Mouse (Mus musculus): Measurements from ENCODE around the gene Olfr868. TPM values are rescaled to one million over a fixed set of nuclear protein-coding genes. Genes with fewer than 3 reads are reported as not detected.

Gene Olfr868
- not detected for total RNA-seq (2021)

DNA sequence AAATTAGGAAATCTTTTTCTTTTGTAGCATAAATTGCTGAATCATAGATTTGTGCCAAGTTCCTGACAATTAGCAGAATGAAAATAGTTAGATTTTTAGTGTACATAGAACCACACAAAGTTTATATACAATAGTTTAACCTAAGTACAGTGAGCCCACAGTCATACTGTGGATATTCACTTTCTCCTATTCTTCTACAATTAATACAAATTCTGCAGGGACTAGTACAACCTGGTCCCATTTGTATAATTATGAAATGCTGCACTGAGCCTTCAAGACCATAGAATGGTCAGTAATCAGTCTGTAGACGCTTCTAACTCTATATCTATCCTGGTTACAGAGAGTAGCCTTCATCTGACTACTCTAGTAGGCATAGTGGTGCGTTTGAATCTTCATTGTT is at the start of gene Olfr868:
Olfr868 (plus strand) TSS at position 301 of the 400 bp plus-strand sequence.
- no peak for DNase-seq
- intact Hi-C loops (cut with DNase I): no loop called here

DNA sequence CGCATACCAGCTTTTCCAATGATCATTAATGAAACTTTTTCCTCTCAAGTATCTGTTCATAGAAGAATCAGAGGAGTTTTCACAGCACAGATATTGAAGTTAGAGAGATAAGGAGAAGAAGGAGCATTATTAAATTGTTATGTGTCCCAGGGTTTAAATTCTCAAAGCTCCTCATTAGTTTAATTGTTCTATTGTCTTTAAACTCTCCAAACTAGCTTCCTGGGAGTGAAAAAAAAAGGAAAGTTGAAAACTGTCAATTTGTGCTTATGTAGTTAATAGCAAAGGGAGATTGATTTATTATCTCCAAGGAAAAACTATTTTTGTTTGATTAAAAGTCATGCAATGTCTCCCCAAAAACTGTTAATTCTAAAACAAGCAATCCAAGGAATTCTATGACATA is 41.0 kb upstream of the Olfr868 start, which contains the start of gene Olfr867:
Olfr867 (minus strand) TSS at position 101 of the 400 bp plus-strand sequence.
- no peak for DNase-seq
- intact Hi-C loops (cut with DNase I): no loop called here

DNA sequence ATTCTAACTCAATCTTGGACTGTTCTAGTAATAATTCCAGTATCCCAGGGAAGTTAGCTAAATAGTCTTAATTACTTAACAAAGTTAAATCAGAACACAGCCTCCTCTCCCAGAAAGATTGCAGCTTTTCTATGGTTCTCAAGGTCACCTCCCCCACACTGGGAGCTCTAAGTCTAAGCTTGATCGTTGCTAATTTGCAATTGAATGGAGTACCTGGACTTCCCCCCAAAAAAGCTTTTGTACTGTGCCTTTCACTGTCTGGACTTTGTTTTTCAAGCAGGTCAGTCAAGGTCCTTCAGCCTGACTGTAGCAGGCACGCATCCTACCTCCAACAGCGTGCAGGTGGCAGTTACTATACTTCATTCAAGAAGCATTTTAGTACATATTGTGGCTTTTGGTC is 28.2 kb upstream of the Olfr868 start:
- intact Hi-C loops (cut with DNase I): no loop called here
- no peak for DNase-seq

DNA sequence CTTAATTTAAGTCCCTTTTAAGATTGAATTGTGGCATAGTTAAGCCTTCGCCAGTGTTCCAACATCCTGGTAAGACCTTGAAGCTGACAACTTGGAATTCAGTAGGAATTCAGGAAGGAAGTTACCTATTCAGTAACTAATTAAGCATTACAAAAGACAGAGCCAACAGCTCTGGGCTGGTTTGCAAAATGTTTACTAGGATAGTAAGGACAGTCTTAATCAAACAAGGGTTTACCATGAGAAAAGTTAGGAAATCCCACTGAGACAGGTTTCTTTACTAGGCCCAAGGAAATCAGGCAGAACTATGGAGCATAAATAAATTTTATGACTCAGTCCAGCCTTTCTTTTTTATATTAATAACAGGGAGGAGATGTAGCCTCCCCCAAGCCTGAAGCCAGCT is 27.1 kb upstream of the Olfr868 start:
- intact Hi-C loops (cut with DNase I): no loop called here
- DNase-seq: no peak

DNA sequence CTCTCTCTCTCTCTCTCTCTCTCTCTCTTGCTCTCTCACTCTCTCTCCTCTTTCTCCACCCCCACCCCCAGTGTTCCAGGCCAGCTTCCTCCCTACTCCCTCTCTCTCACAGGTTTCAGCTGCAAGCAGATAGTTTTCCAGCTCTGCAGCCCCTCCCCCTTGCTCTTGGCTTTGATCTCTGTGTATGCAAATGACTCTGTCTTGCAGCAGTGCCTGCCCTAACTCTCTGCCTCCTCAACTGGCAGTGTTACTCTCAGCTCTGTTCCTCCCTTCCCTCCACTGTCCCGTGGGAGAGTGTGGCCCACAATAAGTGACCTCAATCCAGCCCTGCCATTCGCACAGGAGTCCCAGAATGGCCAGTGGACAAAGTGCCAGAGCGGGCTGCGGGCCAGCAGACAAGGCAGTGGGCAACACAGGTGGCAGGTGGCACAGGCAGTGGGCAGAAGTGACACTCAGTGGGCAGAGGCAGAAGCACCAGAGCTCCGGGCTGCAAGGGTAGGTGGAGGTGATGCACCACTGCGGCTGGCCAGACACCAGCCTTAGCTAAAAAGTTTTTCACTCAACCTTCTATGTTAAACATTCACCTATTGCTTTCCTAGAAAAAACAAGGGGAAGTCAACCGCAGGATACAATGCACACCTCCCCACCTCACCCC is 24.8 kb upstream of the Olfr868 start:
- DNase-seq: no peak
- intact Hi-C loops (cut with DNase I): no loop called here

DNA sequence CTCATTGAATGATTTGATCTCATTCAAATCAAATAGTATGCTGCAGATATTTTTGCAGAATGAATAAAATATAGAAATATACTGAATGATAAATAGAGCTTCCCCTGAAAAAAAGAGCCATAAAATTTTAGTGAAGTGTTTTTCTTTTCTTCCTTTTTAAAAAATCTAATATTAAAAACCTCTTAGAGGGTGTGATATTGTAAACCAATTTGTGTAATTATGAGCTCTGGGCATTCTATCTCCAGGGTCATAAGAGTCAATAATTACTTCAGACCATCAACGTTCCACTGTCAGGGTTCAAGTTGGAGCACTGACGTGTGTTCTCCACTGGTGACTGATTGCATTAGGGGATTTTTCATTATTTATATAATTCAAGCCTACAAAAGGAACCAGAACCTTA is 30.3 kb downstream of the Olfr868 start, which contains the start of gene Olfr869:
Olfr869 (plus strand) TSS at position 301 of the 400 bp plus-strand sequence.
- intact Hi-C loops (cut with DNase I): no loop called here
- no peak for DNase-seq

DNA sequence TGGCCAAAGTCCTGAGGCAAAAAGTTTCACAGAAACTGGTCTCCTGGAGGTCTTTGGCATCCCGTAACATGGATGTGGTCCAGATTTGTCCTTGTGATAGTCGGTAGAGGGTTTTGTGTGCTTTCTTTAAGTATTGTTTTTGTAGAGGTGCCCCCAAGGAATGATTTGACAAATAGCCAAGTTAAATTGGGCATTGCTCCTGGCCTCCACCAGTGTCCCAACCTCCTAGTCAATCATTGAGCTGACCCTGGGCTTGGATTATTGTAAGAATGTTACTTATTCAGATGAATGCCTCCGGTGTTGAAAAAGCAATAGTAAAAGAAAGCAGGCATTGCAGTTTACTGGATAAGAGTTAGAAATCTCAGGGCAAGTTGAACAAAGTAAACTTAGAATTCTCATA is 51.3 kb downstream of the Olfr868 start:
- intact Hi-C loops (cut with DNase I): no loop called here
- DNase-seq: no peak

Other genes with a start within 250 kb of the Olfr868 start
- not detected for gene Olfr860, start 248.9 kb upstream of the Olfr868 start, total RNA-seq (2021)
- gene Olfr862, start 210.6 kb upstream of the Olfr868 start, total RNA-seq (2021): not detected
- gene Olfr77, start 181.8 kb upstream of the Olfr868 start, total RNA-seq (2021): not detected
- gene Olfr866, start 70.6 kb upstream of the Olfr868 start, total RNA-seq (2021): not detected
- not detected for gene Olfr867, start 41.1 kb upstream of the Olfr868 start, total RNA-seq (2021)
- not detected for gene Olfr869, start 30.4 kb downstream of the Olfr868 start, total RNA-seq (2021)
- not detected for gene Olfr870, start 75.4 kb downstream of the Olfr868 start, total RNA-seq (2021)
- not detected for gene Olfr871, start 113.6 kb downstream of the Olfr868 start, total RNA-seq (2021)
- not detected for gene Olfr872, start 138.5 kb downstream of the Olfr868 start, total RNA-seq (2021)
- gene Olfr39, start 183.7 kb downstream of the Olfr868 start, total RNA-seq (2021): not detected
- not detected for gene Olfr873, start 199.9 kb downstream of the Olfr868 start, total RNA-seq (2021)
- gene Olfr18, start 237.5 kb downstream of the Olfr868 start, total RNA-seq (2021): not detected

Measured in left cerebral cortex, postnatal 4 days (tissue).